Mouse (Mus musculus) forebrain, embryonic 16.5 days (tissue): ENCODE results near the gene Dnajb12. TPM values are rescaled to one million over a fixed set of nuclear protein-coding genes. Genes with fewer than 3 reads are reported as not detected.

Experiments
- ATAC-seq: fragments of 200-750 bp; cut with Nextera tagmentation; 2 replicates; pipeline ENCODE4 v1.8.0; 2017; ENCODE audit warnings: mild to moderate bottlenecking, moderate library complexity
- H3K27ac ChIP-seq: fragments of 300-500 bp; sonication (generic); 2 replicates; pipeline ENCODE4 v1.5.1; 2014; ENCODE audit warnings: low read length, control low read depth
- H3K27me3 ChIP-seq: fragments of 300-500 bp; sonication (generic); replicated peaks from 2 replicates; pipeline ENCODE4 v1.6.1; 2014; ENCODE audit warnings: low read length; ENCODE audit not compliant: control insufficient read depth, insufficient read depth
- H3K36me3 ChIP-seq: fragments of 300-500 bp; sonication (generic); 2 replicates; pipeline ENCODE4 v1.6.1; 2014; ENCODE audit not compliant: control insufficient read depth, insufficient read depth
- H3K4me1 ChIP-seq: fragments of 300-500 bp; sonication (generic); replicated peaks from 2 replicates; pipeline ENCODE4 v1.6.1; 2014; ENCODE audit warnings: low read length; ENCODE audit not compliant: control insufficient read depth, insufficient read depth
- H3K4me2 ChIP-seq: fragments of 300-500 bp; sonication (generic); 2 replicates; pipeline ENCODE4 v1.6.1; 2014; ENCODE audit warnings: mild to moderate bottlenecking, low read length, control low read depth
- H3K4me3 ChIP-seq: fragments of 300-500 bp; sonication (generic); replicated peaks from 2 replicates; pipeline ENCODE4 v1.5.1; 2014; ENCODE audit warnings: mild to moderate bottlenecking, low read length, control low read depth
- H3K9ac ChIP-seq: fragments of 300-500 bp; sonication (generic); replicated peaks from 2 replicates; pipeline ENCODE4 v1.6.1; 2014; ENCODE audit warnings: low read depth, low read length, control low read depth
- H3K9me3 ChIP-seq: fragments of 300-500 bp; sonication (generic); 2 replicates; pipeline ENCODE4 v1.6.1; 2016; ENCODE audit warnings: low read length; ENCODE audit not compliant: control insufficient read depth
- WGBS: fragments of 180-500 bp; shearing (Covaris S2); extraction: QIAGEN DNeasy Blood & Tissue Kit; methylation state at CpG from one replicate; pipeline ENCODE4 v1.1.7; 2014; 5-methylcytosine and 5-hydroxymethylcytosine counted together
- polyA plus RNA-seq: library from polyadenylated mRNA; unstranded; fragments of >200 nt; fragmentation: Nextera tagmentation; extraction: Ambion mirVana; gene quantifications from 2 replicates; pipeline ENCODE4 v1.2.1, GENCODE M21; 2015

The Dnajb12 gene
- polyA plus RNA-seq, 1 experiment from 2014 or later: 18.5 TPM

GRCm38 (mm10) chr10:59878823-59879222 lies 533 bp upstream of the Dnajb12 start:
- Histone ChIP-seq H3K4me2 (peak overlapping the region; percentile 74), H3K27ac (peak overlapping the region; percentile 100), H3K9me3 (no peaks in the 10 kb centered on the region), H3K27me3 (no peaks in the 10 kb centered on the region), H3K9ac (peak overlapping the region; percentile 99), H3K4me3 (peak overlapping the region; percentile 96), H3K36me3 (no peaks in the 10 kb centered on the region), H3K4me1 (peaks cover 21% of the 10 kb centered on the region)
- peak; percentile 10; the same call in 1 of the 2 replicates for ATAC-seq
- WGBS: 20% methylated on average over 5 of the region's 5 CpGs

DNA sequence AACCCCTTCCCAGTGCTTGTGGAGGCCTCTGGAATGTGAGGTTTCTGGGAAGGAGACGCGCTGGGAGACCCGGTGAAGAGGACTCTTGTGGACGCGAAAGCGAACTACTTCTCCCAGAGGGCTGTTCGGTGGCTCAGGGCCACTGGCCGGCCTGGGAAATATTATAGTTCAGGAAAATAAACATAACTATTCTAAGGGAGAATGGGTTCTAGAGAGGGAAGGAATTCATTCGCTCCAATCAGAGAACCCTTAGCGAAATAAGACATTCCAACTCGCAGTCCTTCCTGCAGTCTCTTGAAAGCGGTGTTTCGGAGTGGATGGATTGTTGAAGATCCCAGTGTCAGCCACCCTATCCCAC lies 652 bp downstream of the Dnajb12 start:
- Histone ChIP-seq H3K27ac (peak overlapping the region; percentile 100), H3K4me1 (peaks cover 21% of the 10 kb centered on the region), H3K4me3 (peak overlapping the region; percentile 96), H3K27me3 (no peaks in the 10 kb centered on the region), H3K36me3 (no peaks in the 10 kb centered on the region), H3K9me3 (no peaks in the 10 kb centered on the region), H3K9ac (peak overlapping the region; percentile 99), H3K4me2 (peak overlapping the region; percentile 83)
- WGBS: 0% methylated on average over 13 of the region's 13 CpGs
- ATAC-seq: peak; percentile 56

DNA sequence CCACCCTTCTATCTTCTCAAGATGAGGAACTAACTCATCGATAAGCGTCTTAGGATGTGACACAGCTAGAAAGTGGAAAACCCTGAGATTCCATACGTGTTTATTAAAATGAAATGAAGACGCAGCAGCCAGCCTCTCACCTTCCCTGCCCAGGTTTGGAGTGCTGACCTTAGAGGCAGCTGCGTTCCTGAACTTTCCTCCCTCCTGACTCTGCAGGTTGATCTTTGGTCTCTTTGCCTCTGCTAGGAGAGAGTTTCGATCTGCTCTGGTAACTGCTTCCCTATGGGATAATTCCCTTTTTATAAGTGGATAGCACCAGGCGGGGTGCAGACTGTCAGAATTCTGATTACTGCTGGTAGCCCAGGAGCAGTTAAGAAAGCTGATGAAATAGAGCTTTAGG lies 1.5 kb downstream of the Dnajb12 start:
- H3K36me3 ChIP-seq: no peaks in the 10 kb centered on the region
- H3K4me3 ChIP-seq: peak overlapping the region; percentile 96; the same call in 1 of the 2 replicates
- H3K27ac ChIP-seq: no peak overlapping the region
- no peaks in the 10 kb centered on the region for H3K9me3 ChIP-seq
- no peak overlapping the region for H3K9ac ChIP-seq
- 91% methylated on average over 7 of the region's 7 CpGs for WGBS
- ATAC-seq: no peak
- no peaks in the 10 kb centered on the region for H3K27me3 ChIP-seq
- H3K4me2 ChIP-seq: peak overlapping the region; percentile 83
- peaks cover 21% of the 10 kb centered on the region for H3K4me1 ChIP-seq

DNA sequence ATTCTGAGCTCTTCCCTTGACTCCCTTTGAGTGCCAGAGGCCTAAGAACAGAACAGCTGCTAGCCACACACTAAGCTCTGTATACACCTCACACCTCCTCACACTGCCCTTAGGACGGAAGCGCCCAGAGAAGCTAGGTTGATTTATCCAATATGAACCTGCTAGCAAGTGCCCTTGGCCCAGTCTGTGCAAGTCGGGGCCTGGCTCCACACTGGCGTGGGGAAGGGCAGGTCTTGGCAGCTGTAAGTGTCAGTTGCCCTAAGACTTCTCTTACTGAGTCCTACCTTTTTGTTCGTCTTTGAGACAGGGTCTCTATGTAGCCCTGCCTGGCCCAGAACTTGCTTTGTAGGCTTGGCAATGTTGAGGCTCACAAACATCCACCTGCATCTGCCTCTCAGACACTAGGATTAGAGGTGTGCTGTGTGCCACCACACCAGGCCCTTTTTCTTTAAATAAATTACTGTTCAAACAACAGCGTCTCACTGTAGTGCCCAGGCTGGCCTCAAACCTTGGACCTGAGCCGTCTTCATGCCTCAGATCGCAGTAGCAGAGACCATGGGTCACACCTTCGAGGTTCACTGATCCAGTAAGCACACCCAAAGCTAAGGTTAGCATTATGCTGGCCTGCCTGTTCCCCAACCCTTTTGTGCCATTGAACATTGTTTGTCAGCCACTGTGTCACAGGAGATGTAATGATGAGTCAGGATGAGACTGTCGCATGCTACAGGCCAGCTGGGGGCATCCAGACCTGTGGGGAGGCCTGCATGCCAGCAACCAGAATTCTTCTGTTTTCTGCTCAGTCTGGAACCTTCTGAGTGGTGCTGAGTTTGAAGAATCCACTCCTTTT lies 5.2 kb downstream of the Dnajb12 start:
- Histone ChIP-seq H3K4me1 (peaks cover 15% of the 10 kb centered on the region), H3K4me2 (no peak overlapping the region), H3K27me3 (no peaks in the 10 kb centered on the region), H3K27ac (no peak overlapping the region), H3K9me3 (no peaks in the 10 kb centered on the region), H3K9ac (no peak overlapping the region), H3K4me3 (no peak overlapping the region), H3K36me3 (no peaks in the 10 kb centered on the region)
- ATAC-seq: no peak
- WGBS: 92% methylated on average over 10 of the region's 10 CpGs

- ATAC-seq: no peak
- WGBS: 90% methylated on average over 14 of the region's 14 CpGs
- H3K9me3 ChIP-seq: no peaks in the 10 kb centered on the region
- H3K27me3 ChIP-seq: no peaks in the 10 kb centered on the region
- peaks cover 13% of the 10 kb centered on the region for H3K4me1 ChIP-seq
- H3K4me2 ChIP-seq: no peak overlapping the region
- no peaks in the 10 kb centered on the region for H3K36me3 ChIP-seq
- no peak overlapping the region for H3K4me3 ChIP-seq
- no peak overlapping the region for H3K27ac ChIP-seq
- no peak overlapping the region for H3K9ac ChIP-seq
Observed at GRCm38 (mm10) chr10:59885174-59886080, 6.1 kb downstream of the Dnajb12 start.

DNA sequence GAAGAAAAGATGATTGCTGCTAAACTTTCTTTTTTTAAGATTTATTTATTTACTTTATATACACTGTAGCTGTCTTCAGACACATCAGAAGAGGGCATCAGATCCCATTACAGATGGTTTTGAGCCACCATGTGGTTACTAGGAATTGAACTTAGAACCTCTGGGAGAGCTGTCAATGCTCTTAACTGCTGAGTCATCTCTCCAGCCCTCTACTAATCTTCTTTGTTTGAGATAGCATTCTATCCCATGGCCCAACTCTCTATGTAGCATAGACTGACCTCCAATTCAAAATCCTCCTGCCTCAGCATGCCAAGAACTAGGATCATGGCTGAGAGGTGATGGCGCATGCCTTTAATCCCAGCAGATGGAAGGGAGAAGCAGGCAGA lies 6.7 kb downstream of the Dnajb12 start:
- Histone ChIP-seq H3K4me1 (peaks cover 7% of the 10 kb centered on the region), H3K27ac (no peak overlapping the region), H3K36me3 (0 out of 2 replicates have a peak, but pooled peaks cover 3% of the 10 kb centered on the region), H3K4me3 (no peak overlapping the region), H3K27me3 (no peaks in the 10 kb centered on the region), H3K4me2 (no peak overlapping the region), H3K9me3 (no peaks in the 10 kb centered on the region), H3K9ac (no peak overlapping the region)
- WGBS: 100% methylated on average over 1 of the region's 1 CpGs
- ATAC-seq: no peak

DNA sequence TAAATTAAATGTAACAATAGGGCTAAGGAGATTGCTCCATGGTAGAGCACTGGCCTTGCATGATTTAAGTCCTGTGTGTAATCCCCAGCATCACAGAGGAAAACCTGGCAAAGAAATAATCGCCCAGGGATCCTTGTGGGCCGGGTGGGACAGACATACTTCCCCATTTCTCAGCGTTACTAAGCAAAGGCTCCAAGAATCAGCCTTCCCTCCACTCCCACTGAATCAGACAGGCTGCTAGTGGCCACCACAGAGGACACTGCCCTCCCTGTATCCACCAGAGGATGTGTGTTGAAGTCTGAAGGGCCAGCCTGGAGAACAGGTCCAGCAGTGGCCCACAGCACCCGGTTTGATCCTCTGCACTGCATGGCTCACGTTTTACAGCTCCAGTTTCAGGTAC lies 8.1 kb downstream of the Dnajb12 start:
- Histone ChIP-seq H3K9me3 (no peaks in the 10 kb centered on the region), H3K27me3 (no peaks in the 10 kb centered on the region), H3K4me1 (no peaks in the 10 kb centered on the region), H3K27ac (no peak overlapping the region), H3K4me3 (no peak overlapping the region), H3K4me2 (no peak overlapping the region), H3K9ac (no peak overlapping the region), H3K36me3 (0 out of 2 replicates have a peak, but pooled peaks cover 3% of the 10 kb centered on the region)
- WGBS: 88% methylated on average over 5 of the region's 5 CpGs
- ATAC-seq: no peak

DNA sequence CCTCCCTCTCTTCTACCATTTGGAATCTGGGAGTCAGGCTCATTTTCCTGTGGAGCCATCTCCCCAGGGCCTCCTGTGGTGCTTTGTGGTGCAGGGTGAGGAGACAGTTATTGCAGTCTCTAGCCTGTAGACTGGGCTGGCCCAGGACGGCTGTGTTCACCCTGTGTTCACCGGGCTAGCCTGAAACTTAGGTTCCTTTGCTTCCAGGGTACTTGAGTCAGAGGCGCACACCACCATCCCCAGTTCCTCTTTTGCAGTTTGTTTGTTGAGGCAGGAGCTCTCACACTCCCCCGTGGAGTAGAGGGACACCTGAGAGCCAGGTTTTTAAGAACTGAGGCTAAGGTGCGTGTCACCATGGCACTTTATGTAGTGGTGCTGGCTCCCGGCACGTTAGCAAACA lies 10.0 kb downstream of the Dnajb12 start:
- no peaks in the 10 kb centered on the region for H3K9me3 ChIP-seq
- no peak overlapping the region for H3K4me2 ChIP-seq
- no peaks in the 10 kb centered on the region for H3K27me3 ChIP-seq
- ATAC-seq: no peak
- H3K36me3 ChIP-seq: 0 out of 2 replicates have a peak, but pooled peaks cover 3% of the 10 kb centered on the region
- H3K4me3 ChIP-seq: no peak overlapping the region
- WGBS: 90% methylated on average over 7 of the region's 7 CpGs
- no peak overlapping the region for H3K9ac ChIP-seq
- no peak overlapping the region for H3K27ac ChIP-seq
- peaks cover 8% of the 10 kb centered on the region; the same call in 1 of the 2 replicates for H3K4me1 ChIP-seq
